Mouse (Mus musculus) stomach, postnatal 0 days (tissue): ENCODE measurements at regions not wholly inside any gene's neighbourhood (a gene's known extent, or its start where the extent isn't known, plus 50 kb on each side); places are given as distances from the start of the nearest gene placed in this dataset.

Source experiments
- CTCF ChIP-seq: IDR thresholded peaks from 2 replicates; pipeline ENCODE4 v1.5.1; 2016; ENCODE audit warnings: antibody characterized with exemption, low read depth, mild to moderate bottlenecking, moderate library complexity
- EP300 ChIP-seq: optimal IDR thresholded peaks from 2 replicates; pipeline ENCODE3; 2016; ENCODE audit warnings: antibody characterized with exemption

GRCm38 (mm10) chr16:73466296-73466695, 945.3 kb downstream of the Robo2 start:
- TF ChIP-seq CTCF, result no peak
- TF ChIP-seq EP300, result no peak
